Mouse (Mus musculus) activated CD4-positive, CD25-positive, alpha-beta regulatory T cell (primary cell): ENCODE data around the gene Ubash3a. TPM values are rescaled to one million over a fixed set of nuclear protein-coding genes. Genes with fewer than 3 reads are reported as not detected.

ENCODE experiments used
- polyA plus RNA-seq, 2 experiments: library from polyadenylated mRNA; unstranded; fragments of 100-300 nt; shearing (Covaris generic); gene quantifications; one replicate each; pipeline ENCODE4 v1.2.1; 2017

The Ubash3a gene
- polyA plus RNA-seq, result 100 to 1,000 TPM; 196 to 247 TPM

DNA sequence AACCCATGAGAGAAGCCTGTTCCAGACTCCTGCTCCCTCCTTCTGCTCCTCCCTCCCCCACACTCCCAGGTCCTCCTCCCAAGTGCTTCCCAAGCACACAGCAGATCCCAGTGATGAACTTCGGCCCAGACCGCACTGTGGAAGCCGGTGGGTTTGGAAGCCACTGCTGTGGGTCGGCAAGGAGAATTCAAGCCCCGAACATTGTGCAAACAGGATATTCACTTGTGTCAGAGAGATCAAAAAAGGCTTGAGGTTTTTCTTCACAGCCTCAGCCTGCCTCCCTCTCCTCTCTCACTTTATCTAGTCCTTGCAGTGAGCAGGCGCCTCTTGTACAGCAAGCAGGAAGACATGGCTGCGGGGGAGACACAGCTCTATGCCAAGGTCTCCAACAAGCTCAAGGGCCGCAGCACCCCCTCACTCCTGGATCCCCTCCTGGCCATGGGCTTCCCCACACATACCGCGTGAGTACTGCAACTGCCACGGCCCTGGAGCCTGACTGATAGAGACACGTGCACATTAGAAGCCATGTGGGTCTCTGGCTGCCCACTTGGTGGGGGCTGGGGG lies at the start of gene Ubash3a:
TSS of gene Ubash3a (plus strand) at position 103 of the 564 bp plus-strand sequence.

DNA sequence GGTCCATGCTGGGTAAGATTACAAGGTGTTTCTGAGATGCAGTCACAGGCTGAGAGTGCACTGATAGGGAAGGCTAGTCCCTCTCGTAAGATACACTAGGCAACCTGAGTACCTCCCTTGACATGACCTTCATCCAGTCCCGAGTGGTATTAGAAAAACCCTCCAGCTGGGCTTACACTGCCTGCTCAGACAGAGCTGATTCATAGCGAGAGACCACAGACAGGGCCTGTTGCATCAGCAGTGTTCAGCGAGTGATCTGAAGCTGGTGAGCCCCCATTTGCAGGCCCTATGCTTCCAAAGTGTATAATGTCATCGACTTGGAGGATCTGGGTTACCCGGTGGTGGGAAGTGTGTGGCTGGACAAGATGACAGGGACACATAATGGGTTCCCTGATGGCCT lies 42.5 kb upstream of the Ubash3a start, which contains the start of gene Tff1:
TSS of gene Tff1 (minus strand) at position 151 of the 400 bp plus-strand sequence.

DNA sequence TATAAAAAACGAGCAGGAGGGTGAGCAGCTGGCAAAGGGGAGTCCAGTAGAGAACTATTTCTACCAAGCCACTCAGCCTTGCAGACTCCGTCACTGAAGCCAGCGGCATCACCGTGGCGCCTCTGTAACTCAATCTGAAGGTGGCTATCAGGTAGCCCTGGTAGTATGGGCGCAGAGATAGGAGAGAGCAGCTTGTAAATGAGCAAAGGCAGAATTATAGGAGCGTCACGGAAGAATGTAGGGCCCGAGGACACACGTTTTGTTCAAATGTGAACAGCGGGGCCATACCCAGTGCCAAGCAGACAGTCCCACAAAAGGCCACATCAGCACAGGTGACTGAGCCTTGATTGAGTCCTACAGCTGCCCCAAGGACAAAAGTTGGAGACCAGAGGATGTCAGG lies 8.8 kb upstream of the Ubash3a start, which contains the start of gene Tmprss3:
TSS of gene Tmprss3 (minus strand) at position 101 of the 400 bp plus-strand sequence.

DNA sequence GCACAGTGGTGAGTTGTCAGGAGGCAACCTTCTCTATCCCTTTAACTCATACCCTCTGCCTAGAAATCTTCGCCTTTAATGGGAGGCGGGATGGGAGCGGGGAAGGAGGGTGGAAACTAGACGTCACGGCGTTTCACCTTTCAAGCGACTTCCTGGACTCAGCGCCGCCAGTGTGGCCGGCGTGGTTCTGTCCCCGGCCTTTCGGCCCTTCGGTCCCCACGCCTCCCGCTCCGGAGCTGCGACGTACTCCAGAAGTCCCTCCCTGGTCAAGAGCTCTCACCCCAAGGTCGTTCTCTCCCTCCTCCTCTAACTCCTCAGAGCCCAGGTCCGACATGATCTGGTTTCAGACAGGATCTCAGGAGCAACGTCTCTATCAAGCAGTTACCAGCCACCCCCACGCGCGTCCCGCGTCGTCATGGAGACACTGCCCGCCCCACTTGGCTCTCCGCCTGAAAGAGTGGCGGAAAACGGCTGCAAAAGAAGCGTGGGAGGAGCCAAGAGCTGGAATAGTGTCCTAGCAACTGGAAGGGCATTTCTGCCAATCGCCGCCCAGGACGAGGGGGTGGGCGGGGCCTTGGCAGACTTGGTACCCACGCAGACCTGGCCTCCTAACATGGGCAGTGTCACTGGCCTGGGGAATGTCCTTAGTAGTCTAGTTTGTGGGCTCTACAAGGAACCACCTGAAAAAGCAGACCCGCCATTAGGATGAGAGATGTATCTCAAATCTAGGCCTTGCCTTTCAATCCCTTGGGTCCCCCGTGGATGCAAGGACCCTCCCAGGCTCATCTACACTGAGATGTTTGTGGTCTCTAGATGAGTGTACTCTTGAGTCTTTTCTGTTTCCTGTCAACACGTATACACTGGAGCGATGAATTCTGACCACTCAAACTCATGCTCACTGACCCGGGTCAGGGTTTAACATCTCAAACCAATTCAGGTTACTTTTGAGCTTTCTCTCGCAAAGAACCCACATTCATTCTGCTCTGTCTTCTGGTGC lies 69.5 kb downstream of the Ubash3a start, which contains the start of gene Rsph1:
TSS of gene Rsph1 (minus strand) at position 462 of the 997 bp plus-strand sequence.

DNA sequence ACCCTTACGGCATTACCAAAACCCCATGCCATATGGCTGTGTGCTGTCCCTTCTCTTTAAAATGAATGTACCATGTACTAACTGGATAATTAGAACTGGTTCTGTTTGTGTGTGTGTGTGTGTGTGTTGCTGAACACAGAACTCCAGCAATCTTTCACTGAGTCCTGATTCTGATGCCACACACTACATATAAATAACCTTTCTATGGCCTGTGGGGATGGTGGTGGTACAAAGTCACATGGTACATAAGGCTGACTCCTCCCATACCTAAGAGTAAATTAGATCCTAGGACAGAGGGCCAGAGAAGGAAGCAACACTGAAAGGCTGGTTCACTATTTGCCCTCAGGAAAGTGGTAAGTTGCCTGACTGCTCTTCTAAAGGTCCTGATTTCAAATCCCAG lies 78.8 kb downstream of the Ubash3a start, which contains the start of gene Slc37a1:
TSS of gene Slc37a1 (plus strand) at position 301 of the 400 bp plus-strand sequence.

Other genes starting within 250 kb of the Ubash3a start
- gene Abcg1, start 150.2 kb upstream of the Ubash3a start, polyA plus RNA-seq, result 10 to 100 TPM; 37.7 to 51.6 TPM
- not detected for gene Tff3, start 78.2 kb upstream of the Ubash3a start, polyA plus RNA-seq
- gene Tff2, start 63.6 kb upstream of the Ubash3a start, polyA plus RNA-seq, result under 1 TPM in 1 of 2 experiments, not detected in 1; 0.31 TPM
- gene Tff1, start 42.6 kb upstream of the Ubash3a start, polyA plus RNA-seq, result 1 to 10 TPM in 1 of 2 experiments, not detected in 1; 1.2 TPM
- gene Tmprss3, start 8.9 kb upstream of the Ubash3a start, polyA plus RNA-seq, result under 1 TPM; 0.55 to 0.82 TPM
- 1 to 10 TPM; 1.1 to 1.8 TPM for gene Rsph1, start 69.5 kb downstream of the Ubash3a start, polyA plus RNA-seq
- gene Slc37a1, start 78.9 kb downstream of the Ubash3a start, polyA plus RNA-seq, result 10 to 100 TPM; 30.5 to 43.1 TPM
- gene Pde9a, start 178.3 kb downstream of the Ubash3a start, polyA plus RNA-seq, result not detected